Mouse (Mus musculus): Measurements from ENCODE around the gene Nol7.

DNA sequence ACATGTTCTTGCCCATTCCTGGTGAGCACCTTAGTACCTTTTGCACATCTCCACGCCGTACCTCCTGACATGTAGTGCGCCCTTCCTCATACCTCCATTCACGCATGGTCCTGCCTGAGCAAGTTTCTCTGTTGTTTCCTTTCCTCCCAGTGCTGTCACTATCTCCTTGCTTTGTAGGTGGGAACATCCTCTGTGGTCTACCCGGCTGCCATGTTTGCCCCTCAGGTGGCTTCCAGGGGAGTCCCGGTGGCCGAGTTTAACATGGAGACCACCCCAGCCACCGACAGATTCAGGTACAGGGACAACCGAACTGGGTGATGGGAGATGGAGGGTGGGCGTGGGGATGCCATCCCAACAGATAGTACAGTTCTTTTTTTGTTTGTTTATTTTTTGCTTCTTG lies 12.9 kb upstream of the Nol7 start:
- no peak for TF ChIP-seq POLR2A (IDR thresholded peaks at IDR 0.05; ENCODE audit: control insufficient read depth, extremely low read depth, insufficient read depth, low read length, poor library complexity)
- no peak for TF ChIP-seq CTCF (IDR thresholded peaks at IDR 0.05; ENCODE audit: borderline replicate concordance, control insufficient read depth, extremely low read depth, insufficient read depth, low read length, poor library complexity)

Measured in thymus, adult 2 months (tissue).